Mouse (Mus musculus) c-Kit-positive CD71-negative TER-119-negative erythroid progenitor cells, embryonic 14.5 days (primary cell): ENCODE measurements around the gene Rasgrp3.
"Not testable (repeated sequence)": the region's sequence is repeated elsewhere in the genome, so short reads cannot be mapped to it uniquely, and the experiment has no call there.

Experiments used
- DNase-seq: peaks from one replicate; pipeline ENCODE4 v3.0.0-alpha.2; 2013; ENCODE audit warnings: low read depth

Gene Rasgrp3

DNA sequence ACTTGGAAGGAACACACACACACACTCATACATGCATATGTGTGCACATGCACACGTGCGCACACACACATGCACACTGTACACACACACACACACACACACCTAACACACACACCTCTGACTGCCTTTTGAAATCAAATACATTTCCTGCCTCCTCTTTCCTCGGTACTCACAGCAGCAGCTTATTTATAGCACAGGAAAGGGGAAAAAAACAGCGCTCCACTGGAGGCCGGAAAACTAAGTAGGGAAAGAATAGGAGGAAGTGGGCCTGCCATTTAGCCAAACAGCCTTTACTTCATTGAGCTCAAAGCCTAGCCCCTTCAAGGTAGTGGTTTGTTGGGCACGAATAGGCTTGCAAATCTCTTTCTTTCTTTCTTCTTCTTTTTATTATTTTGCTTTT, at the start of gene Rasgrp3:
Gene Rasgrp3, plus strand, starts transcription at position 298 of the 400 bp plus-strand sequence.
- DNase-seq, result no peak

DNA sequence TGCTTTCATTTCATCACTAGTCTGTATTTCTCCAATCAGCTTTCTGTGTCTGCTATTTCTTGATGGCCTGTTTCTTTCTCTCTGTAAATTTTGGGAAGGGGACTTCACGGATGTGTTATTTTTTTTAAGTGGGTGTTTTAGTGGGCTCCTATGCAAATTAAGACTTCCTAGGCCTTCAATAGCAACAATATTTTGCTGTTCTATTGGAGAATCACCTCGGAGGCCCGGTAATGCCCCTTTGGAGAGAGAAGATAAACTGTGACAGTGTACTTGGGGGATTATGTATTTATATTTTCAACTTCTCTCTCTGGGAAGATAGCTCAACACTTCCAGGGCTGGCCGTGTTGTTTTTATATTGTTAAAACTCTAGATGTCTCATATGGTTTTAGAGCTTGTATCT, 47.3 kb upstream of the Rasgrp3 start:
- DNase-seq, result no peak

DNA sequence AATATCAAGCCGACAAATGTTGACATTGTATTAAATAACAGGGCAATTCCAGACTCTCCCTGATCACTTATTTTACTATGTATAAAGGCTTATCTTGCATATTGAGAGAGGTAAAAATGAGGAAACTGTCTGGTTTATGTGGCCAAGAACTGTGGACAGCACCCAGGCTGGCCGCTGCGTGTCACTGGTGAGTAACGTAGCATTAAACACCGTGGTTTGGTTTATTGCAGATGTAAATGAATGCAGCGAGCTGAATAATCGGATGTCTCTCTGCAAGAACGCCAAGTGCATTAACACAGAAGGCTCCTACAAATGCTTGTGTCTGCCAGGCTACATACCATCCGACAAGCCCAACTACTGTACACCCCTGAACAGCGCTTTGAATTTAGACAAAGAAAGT, 45.6 kb upstream of the Rasgrp3 start:
- DNase-seq, result no peak

DNA sequence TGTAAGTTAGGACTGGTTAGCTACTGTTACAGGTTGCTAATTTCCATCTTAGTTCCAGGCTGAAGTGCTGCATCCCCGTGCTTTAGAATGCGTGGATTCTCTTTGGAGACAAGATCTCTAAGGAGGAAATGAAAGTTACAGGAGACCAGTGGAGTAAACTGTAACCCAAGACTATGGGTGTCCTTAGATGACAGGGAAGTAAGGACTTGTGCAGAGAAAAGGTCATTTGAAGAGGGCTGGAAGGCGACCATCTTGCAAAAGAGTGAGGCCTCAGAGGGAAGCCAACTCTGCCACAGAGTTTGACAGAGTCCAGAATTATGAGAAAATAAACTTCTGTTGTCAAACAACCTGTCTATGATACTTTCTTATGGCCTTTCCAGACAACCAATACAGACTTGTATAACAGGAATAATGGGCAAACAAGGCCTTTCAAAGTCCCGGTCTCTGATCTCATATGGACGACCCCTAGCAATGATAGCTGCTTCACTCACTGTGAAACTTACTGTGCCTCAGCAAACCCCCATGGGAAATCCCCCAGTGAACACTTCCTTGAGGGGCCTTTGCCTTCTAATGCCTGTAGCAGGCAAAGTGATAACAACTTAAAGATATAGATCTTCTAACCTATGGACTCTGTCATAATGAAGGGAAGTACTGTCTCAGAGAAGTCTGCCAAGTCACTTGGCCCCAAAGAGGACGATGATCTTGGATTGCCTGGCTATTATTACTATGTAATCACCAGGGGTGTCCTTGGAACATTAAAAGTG, 44.1 kb upstream of the Rasgrp3 start:
- no peak for DNase-seq

DNA sequence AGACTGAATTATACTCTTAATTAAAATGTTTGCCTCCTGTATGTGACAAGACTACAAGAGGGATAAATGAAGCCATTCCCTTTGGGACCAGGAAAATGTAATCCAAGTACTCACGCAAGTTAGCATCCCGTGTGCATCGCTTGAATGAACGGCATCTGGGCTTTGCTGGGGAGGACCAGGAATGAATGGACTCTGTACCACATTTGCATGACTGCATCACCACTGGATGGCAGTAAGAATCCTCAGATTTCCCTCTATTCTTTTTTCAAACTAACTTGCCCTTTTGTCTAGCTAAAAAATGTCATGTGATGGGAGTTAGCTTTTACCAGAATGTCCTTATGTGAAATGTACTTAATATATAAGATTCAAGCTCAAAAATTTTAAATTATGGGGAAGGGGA, 29.3 kb upstream of the Rasgrp3 start:
- no peak for DNase-seq

DNA sequence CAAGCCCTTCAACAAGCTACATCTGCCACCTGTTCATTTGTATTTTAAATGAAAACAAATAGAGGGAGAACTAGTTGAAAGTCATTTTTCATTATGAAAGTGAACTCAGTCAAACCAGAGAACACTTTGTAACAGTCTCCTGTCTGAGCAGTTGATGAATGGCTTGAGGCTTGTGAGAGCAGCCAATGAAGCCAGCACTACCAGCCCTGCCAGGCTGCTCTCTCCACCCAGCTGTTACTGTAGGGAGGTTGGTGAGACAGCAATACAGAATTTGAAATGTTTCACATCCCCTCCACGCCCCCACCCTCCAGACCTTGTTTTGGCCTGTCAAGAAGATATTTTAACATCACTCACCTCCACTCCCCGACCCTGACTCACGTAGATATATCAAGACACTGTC, 18.8 kb upstream of the Rasgrp3 start:
- DNase-seq, result no peak

DNA sequence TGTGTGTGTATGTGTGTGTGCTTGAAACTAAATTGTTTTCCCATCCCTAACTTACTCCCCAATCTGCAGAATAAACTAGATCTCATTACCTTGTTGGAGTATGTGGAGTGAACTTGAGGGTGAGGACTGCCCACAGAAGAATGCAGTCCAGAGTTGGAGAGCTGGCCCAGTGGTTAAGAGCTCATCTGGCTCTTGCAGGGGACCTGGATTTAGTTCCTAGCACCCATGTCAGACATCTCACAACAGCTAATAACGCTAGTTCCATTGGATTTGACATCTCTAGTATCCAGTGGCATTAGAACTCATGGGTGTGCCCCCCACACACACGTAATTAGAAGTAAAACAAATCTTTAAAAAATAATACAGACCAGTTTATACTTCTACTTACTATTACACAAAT, 1.5 kb upstream of the Rasgrp3 start:
- no peak for DNase-seq

DNA sequence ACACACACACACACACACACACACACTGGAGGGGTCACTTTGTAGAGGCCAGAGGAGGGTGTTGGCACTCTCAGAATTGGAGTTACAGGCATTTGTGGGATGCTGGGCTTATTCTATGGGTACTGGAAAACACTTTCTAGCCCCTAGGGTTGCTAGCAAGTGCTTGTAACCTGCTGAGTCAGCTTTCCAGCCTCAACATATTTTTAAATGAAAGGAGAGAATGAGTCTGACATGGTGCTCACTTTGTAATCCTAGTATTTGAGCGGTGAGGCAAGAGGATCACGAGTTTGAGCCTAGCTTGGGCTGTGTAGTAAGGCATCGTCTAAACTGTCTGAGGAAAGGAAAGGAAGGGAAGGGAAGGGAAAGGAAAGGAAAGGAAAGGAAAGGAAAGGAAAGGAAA, 825 bp upstream of the Rasgrp3 start:
- no peak for DNase-seq

DNA sequence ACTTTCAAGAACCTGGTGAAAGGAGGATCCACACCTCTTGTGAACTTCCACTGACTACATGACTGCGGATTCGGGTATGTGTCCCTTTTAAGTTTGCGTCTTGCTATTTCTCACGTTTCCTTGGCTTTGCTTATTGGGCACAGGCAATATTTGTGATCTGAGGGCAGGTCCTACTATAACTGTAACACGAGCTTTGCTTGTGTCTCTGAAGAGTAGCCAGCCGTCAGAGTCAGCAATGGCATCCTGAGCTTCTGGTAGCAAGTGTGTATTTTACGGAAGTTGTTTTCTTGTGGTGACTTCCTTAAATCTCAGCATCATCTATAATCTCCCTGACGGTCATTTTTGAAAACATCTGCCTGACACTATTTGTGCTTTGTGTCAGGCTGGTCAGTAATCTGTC, 399 bp downstream of the Rasgrp3 start:
- DNase-seq, result no peak

DNA sequence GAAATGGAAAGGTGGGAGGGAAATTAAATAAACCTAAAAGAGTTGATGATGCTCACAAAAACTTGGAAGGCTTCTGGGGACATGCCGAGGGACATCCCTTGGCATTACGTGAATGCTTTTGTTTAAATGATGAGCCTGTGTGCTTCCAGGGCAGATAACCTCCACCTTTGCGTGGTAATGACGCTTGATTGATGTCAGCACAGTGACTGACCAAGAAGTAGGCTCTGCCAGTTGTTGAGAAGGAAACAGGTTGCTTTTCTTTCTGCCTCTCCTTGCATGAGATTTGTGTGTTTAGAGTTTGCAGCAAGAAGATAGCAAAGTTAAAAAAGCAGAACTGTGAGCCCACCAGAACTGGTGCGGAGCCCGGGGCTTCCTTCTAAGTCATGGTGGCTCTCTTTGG, 1.1 kb downstream of the Rasgrp3 start:
- no peak for DNase-seq

DNA sequence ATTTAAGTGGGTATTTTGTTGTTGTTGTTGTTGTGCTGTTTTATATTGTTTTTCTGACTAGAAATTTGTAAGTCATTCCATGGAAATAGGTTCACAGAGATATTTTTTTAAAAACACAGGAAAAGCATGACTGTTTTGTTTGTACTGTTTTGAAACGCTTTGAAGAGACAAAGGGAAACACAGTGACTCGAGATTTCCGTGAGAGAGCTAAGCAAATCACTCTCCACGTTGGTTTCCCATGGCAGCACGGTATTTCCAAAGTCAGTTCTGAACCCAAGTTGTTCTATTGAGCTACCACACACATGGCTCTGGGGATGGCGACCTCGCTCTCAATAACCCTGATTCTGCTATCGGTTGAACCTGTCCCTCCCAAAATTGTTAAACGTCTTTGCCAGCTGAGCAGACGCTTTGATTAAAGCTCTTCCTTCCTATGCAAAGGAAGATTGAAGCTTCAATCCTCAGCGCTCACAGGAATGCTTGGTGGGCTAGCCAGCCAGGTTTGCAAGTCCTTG, 1.6 kb downstream of the Rasgrp3 start:
- no peak for DNase-seq

DNA sequence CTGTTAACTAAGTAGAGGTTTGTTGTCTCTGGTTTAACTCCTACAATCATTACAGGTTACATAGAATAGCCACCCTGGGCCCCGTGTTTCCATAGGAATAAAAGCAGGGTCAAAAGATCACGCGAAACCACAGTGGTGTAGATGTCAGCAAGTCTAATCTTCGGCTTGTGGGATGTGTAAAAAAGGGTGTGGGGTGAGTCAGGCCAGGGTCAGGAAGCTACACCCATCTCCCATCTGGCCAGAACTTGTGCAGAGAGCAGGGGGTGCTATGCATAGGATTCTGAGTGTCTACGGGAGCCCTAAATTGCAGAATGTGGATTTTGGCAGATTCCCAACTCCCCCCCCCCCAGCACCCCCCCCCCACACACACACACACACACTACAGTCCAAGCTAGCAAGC, 2.5 kb downstream of the Rasgrp3 start:
- no peak for DNase-seq

DNA sequence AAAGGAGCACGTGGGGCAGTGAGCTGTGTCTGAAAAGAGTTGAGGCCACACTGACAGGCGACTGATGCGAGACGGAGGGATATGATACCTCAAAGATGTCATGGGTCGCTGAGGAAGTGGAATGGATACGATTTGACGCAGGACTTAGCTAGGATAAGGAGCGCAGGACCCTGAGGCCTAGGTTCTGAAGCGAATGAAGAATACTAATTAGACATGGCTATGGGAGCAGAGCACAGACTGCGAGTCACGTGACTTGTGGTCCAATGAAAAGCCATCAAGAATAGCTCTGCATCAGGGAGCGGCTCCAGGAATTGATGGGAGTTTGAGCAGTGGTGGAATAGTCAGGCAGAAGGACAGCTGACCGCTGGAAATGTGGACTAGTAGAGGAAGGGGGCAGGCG, 3.4 kb downstream of the Rasgrp3 start:
- DNase-seq, result no peak

DNA sequence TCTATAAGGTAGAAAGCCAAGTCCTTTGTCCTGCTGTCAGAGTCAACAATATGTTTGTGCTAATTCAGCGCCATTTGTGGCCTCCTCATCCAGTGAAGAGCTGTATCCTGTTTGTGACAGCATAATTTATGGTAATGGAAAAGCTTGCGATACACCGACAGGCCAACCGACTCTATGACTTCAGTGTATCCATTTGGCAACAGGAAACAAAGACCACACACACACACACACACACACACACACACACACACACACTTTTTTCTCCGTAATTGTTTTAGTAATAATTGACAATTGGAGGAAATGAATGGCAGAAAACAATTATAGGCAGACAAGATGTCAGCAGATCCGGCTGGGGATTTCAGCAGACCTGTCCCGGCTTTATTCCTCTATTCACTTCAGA, 4.9 kb downstream of the Rasgrp3 start:
- DNase-seq, result no peak

DNA sequence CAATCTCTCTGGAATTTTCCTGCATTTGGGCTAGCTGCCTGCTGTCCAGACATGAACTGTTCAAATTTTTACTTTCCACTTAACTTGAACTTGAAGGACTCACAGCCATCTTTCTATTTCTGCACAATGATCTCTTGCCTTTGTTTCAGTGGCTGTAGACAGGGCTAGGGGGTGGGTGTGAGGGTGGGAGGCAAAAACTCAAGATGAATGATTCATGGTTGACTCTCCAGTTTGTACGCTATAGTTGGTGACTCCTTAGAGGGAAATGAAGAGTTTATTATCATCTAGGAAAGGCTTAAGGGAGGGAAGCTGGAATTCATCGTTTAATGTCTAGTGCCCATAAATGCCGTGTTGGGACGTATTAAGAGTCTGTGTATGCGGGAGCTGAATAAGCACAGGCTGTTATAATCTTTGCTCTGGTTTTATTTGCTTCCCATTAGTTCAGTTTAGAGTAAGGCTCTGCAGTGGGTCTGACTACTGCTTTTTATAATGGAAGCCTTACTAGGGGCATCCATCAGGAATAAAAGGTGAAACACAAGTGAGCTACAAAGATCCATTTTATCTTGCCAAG, 5.6 kb downstream of the Rasgrp3 start:
- DNase-seq, result no peak

DNA sequence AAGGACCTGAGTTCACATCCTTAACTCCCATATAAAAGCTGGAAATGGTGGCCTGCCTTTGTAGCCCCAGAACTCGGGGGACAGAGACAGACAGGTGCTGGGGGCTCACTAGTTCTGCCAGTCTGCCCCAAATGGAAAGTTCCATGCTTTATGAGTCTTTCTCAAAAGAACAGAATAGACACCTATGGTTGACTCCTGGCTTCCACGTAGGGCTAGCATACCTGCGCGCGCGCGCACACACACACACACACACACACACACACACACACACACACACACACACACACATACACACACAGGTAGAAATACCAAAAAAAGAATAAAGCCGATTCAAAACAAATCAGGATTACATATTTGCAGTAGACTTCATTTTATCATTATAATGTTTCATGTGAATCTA, 6.7 kb downstream of the Rasgrp3 start:
- DNase-seq, result no peak

DNA sequence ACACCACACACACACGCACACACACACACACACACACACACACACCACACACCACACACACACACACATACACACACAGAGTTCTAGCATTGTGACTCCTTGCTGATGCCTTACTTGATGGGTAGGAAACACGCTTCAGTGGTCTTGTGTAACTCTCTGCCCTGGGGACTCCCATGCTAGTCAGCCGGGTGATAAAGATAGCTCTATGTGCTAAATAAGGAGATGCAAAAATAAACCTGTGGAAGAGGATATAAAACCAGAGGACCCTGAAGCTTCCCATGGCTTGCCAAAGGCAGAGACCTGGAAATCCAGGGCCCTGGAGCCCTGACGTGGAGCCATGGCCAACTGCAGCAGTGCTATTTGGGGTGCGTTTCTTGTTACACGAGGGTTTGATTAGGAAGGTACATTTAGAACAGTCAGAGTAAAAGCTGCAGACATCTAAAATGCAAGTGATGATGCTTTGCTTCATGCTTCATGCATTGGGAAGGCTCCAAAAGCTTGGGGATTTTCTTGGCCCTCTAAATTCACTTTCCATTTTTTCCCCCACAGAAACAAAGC, 7.4 kb downstream of the Rasgrp3 start:
- no peak for DNase-seq

DNA sequence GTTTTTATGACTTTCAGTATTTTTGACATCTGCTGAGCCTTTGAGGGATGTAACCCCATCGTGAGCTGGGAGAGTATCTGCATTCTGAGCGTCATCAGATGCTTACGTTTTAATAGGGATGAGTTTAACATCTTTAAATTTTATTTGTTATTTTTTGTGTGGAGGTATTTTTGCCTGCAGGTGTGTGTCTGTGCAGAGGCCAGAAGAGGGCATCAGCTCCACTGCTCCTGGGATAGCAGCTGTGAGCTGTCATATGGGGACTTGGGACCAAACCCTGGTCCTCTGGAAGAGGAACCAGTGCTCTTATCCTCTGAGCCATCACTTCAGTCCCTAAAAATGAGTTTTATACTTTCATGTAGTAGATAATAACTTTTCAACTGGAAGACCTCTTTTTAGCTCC, 12.6 kb downstream of the Rasgrp3 start:
- no peak for DNase-seq

DNA sequence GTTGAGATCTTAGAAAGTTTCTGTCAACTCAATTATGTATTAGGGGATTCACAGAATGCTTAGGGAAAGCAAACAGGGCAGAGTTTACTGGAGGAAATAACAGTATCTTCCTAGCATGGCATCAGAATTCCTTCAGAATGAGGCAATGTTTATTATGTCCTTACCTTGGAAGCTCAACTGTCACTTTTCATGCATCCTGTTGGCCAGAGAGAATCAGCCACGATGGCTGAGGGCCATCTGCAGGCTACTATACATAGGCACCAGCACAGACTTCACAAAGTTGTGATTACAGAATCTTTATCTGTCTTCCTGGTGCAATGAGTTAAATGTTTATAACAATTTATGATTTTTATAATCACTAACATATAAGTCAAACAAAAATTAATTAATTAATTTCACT, 13.3 kb downstream of the Rasgrp3 start:
- no peak for DNase-seq

DNA sequence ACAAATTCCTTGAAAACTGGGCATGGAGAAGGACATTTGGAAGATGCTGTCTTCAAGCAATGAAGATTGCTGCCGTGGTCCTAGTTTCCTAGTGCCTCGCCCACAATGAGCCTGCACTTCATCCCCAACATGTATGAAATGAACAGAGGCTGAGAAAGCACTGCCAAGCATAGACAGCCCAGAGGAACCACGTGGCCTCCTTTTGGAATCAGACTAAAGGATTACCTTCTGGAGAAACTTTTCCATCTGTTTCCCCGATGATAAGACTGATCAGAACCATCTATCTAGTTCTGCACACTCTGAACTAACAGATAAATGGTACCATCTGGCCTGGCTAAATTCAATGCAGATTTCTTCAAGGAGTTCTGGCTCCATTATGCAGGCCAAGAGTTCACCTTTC, 16.6 kb downstream of the Rasgrp3 start:
- no peak for DNase-seq

DNA sequence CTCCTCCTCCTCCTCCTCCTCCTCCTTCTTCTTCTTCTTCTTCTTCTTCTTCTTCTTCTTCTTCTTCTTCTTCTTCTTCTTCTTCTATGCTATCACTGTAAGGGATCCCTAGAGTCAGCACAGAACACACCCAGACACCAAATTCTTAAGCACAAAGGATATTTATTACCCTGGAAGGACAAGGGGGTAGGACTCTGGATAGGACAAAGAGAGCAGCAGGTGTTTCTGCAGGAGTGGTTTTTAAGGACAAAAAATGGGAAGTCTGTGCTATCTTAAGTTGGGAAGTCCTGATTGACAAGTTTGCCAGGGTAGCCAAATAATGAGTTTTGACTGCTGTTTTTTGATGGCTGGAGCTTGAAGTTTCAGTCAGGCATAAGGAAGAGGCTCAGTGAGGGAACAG, 17.9 kb downstream of the Rasgrp3 start:
- DNase-seq, result no peak

DNA sequence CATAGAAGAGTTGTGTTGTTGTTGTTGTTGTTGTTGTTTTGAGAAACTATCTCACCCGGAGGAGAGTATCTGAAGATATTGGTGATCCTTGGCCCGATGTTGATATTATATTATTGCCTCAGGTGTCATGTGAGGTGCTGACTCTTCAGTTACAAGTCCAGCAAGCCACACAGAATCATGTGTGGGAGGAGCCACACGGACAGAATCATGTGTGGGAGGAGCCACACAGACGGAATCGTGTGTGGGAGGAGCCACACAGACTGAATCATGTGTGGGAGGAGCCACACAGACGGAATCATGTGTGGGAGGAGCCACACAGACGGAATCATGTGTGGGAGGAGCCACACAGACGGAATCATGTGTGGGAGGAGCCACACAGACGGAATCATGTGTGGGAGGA, 20.4 kb downstream of the Rasgrp3 start:
- DNase-seq, result not testable (repeated sequence)

DNA sequence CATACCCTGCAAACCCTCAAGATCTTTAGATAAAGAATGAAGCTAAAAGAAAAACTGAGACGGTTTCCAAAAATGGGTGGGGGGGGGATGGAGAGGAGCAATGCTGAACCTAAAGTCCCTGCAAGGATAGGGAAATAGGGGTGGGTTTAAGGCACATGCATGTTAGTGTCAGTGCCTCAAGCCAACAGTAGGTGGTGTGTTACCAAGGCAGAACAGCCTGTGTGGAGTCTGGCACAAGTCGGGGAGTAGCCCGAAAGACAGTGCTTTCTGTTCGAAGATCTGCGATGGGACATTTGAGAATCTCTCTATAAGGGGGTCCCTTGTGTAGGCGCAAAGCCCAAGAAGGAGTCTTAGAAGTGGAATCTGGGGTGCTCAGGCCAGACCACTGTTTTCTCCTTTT, 24.9 kb downstream of the Rasgrp3 start:
- no peak for DNase-seq

DNA sequence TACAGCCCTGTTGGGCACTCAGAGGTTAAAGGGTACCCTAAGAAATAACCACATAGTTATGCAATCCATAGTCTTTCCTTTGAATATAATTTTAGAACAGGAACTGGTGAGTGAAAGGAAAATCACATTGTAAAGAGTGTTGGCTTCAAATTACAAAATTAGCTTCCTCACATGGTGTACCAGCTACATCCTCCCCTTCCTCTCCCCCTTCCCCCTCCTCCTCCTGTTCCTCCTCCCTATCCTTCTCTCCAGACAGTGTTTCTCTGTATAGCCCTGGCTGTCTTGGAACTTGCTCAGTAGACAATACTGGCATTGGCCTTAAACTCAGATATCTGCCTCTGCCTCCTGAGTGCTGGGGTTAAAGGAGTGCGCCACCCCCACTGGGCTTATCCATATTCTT, 26.1 kb downstream of the Rasgrp3 start:
- no peak for DNase-seq
